32 mouse cellular contexts compared by ENCODE assay signal in the genomic region with DNA sequence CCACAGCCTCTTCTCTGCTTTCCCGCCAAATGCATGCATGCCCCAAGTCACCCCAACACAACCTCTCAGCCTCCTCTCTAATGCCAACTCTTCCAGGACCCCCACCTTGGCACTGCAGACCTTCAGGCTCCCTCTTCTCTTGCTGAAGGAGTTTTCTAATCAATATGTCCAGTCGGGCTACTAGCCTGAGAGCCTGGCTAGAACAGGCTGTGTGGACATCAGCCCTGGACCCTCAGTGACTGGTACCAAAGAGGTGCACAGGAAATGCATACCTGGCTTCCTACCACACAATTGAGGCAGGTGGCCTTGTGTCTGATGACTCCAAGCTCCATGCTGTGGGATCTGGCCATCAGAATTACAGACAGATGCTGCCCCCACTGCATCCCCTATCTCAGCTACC.
"Had no signal": no experiment of that assay in that cellular context is flagged by ENCODE, and none has a peak within 500 bp of the region (broad histone marks: within the 10 kb centered on the region; RNA-seq: fewer than 3 reads in every experiment).

No protein-coding gene starts in this region.

- H3K4me2 ChIP-seq: limb, embryonic 12.5 days; limb, embryonic 13.5 days; limb, embryonic 15.5 days; liver, embryonic 11.5 days; liver, embryonic 12.5 days; liver, embryonic 13.5 days; liver, embryonic 15.5 days; lung, embryonic 14.5 days; lung, embryonic 15.5 days; midbrain, embryonic 11.5 days; midbrain, embryonic 12.5 days; midbrain, embryonic 13.5 days; midbrain, embryonic 15.5 days; neural tube, embryonic 12.5 days; neural tube, embryonic 13.5 days had no signal

- H3K4me3 ChIP-seq: limb, embryonic 10.5 days; limb, embryonic 12.5 days; limb, embryonic 13.5 days; limb, embryonic 15.5 days; liver, embryonic 12.5 days; liver, embryonic 13.5 days; liver, embryonic 15.5 days; lung, embryonic 15.5 days; megakaryocyte, embryonic 14.5 days; midbrain, embryonic 10.5 days; midbrain, embryonic 12.5 days; midbrain, embryonic 13.5 days; midbrain, embryonic 15.5 days; myocyte; neural tube, embryonic 12.5 days; neural tube, embryonic 13.5 days had no signal

- H3K36me3 ChIP-seq: limb, embryonic 10.5 days; limb, embryonic 12.5 days; limb, embryonic 13.5 days; limb, embryonic 15.5 days; liver, embryonic 12.5 days; liver, embryonic 13.5 days; liver, embryonic 15.5 days; lung, embryonic 15.5 days; midbrain, embryonic 10.5 days; midbrain, embryonic 12.5 days; midbrain, embryonic 13.5 days; midbrain, embryonic 15.5 days; neural tube, embryonic 12.5 days; neural tube, embryonic 13.5 days had no signal

- H3K9me3 ChIP-seq: limb, embryonic 10.5 days; limb, embryonic 15.5 days; liver, embryonic 15.5 days; lung, embryonic 15.5 days; midbrain, embryonic 15.5 days; neural tube, embryonic 12.5 days had no signal

- ATAC-seq: liver, embryonic 12.5 days; liver, postnatal 0 days; lung, postnatal 0 days; midbrain, embryonic 13.5 days; midbrain, embryonic 15.5 days; midbrain, embryonic 16.5 days had no signal

- H3K27ac ChIP-seq: limb, embryonic 10.5 days; limb, embryonic 12.5 days; limb, embryonic 13.5 days; limb, embryonic 15.5 days; liver, embryonic 12.5 days; liver, embryonic 13.5 days; liver, embryonic 14.5 days; liver, embryonic 15.5 days; lung, embryonic 15.5 days; macrophage; midbrain, embryonic 10.5 days; midbrain, embryonic 12.5 days; midbrain, embryonic 13.5 days; midbrain, embryonic 15.5 days; neural tube, embryonic 12.5 days; neural tube, embryonic 13.5 days had no signal

- H3K27me3 ChIP-seq: limb, embryonic 12.5 days; limb, embryonic 15.5 days; liver, embryonic 12.5 days; liver, embryonic 13.5 days; liver, embryonic 15.5 days; lung, embryonic 15.5 days; megakaryocyte, embryonic 14.5 days; midbrain, embryonic 12.5 days; midbrain, embryonic 13.5 days; midbrain, embryonic 15.5 days; neural tube, embryonic 12.5 days; neural tube, embryonic 13.5 days had no signal

- DNase-seq: left cerebral cortex, postnatal 4 days; liver; liver, embryonic 13.5 days; liver, postnatal 0 days; lung, adult 18-20 months; lung, adult 2 months; lung, embryonic 14.5 days; lung, postnatal 10 days; lung, postnatal 14 days; lung, postnatal 36 days; midbrain, embryonic 14.5 days had no signal

- H3K4me1 ChIP-seq: limb, embryonic 10.5 days; limb, embryonic 12.5 days; limb, embryonic 13.5 days; limb, embryonic 15.5 days; liver, embryonic 12.5 days; liver, embryonic 13.5 days; liver, embryonic 15.5 days; lung, embryonic 15.5 days; megakaryocyte, embryonic 14.5 days; midbrain, embryonic 10.5 days; midbrain, embryonic 12.5 days; midbrain, embryonic 15.5 days; neural tube, embryonic 12.5 days; neural tube, embryonic 13.5 days had no signal

- H3K9ac ChIP-seq: limb, embryonic 12.5 days; limb, embryonic 13.5 days; limb, embryonic 15.5 days; liver, embryonic 12.5 days; liver, embryonic 13.5 days; liver, embryonic 14.5 days; liver, embryonic 15.5 days; liver, postnatal 0 days; lung, embryonic 14.5 days; lung, embryonic 15.5 days; midbrain, embryonic 12.5 days; midbrain, embryonic 13.5 days; midbrain, embryonic 15.5 days; neural tube, embryonic 12.5 days; neural tube, embryonic 13.5 days had no signal
